Mouse (Mus musculus) E14TG2a.4 (cell line): ENCODE data around the gene Abhd14b.

Experiments used
- CTCF ChIP-seq: conservative IDR thresholded peaks from 2 replicates; pipeline ENCODE4 v1.5.1; 2014; ENCODE audit warnings: low read length
- POU5F1 ChIP-seq: IDR thresholded peaks from 2 replicates; pipeline ENCODE4 v1.6.1; 2014; ENCODE audit warnings: low read length, borderline replicate concordance

DNA sequence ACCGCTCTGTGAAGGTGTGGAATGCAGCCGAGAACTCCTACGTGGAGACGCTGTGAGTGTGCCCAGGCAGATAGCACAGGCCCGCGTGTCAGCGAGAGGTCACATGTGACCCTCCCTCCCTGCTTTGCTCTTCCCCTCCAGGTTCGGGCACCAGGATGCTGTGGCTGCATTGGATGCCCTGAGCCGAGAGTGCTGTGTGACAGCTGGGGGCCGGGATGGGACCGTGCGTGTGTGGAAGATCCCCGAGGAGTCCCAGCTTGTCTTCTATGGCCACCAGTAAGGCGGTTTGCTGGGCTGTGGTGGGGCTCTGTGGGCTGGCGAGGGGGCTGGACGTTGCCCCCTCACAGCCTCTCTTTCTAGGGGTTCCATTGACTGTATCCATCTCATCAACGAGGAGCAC, 36.3 kb downstream of the Abhd14b start:
- TF ChIP-seq CTCF (no peak), POU5F1 (no peak)
